Mouse (Mus musculus) myocyte (in vitro differentiated cells): ENCODE measurements around the gene Gsg1l. TPM values are rescaled to one million over a fixed set of nuclear protein-coding genes. Genes with fewer than 3 reads are reported as not detected.

Source experiments
- H3K27me3 ChIP-seq: one replicate; pipeline ENCODE4 v1.6.1; 2011; ENCODE audit not compliant: control insufficient read depth, insufficient read depth, insufficient read length
- H3K36me3 ChIP-seq: one replicate; pipeline ENCODE4 v1.6.1; 2011; ENCODE audit not compliant: control insufficient read depth, insufficient read depth
- H3K4me2 ChIP-seq: one replicate; pipeline ENCODE4 v1.6.1; 2011; ENCODE audit warnings: low read depth, control low read depth
- H3K4me3 ChIP-seq: one replicate; pipeline ENCODE4 v1.5.1; 2011; ENCODE audit warnings: mild to moderate bottlenecking, control low read depth, moderate library complexity
- H3K79me2 ChIP-seq: one replicate; pipeline ENCODE4 v1.6.1; 2011; ENCODE audit not compliant: control insufficient read depth, insufficient read depth
- H3ac ChIP-seq: one replicate; pipeline ENCODE4 v1.6.1; 2011; ENCODE audit not compliant: control insufficient read depth, insufficient read length
- CEBPB ChIP-seq: IDR thresholded peaks from 2 replicates; pipeline ENCODE4 v1.6.1; 2011; ENCODE audit warnings: mild to moderate bottlenecking, moderate library complexity; ENCODE audit not compliant: poor library complexity, insufficient read depth, severe bottlenecking
- E2F4 ChIP-seq: IDR thresholded peaks from one replicate; pipeline ENCODE4 v1.6.1; 2011; ENCODE audit warnings: mild to moderate bottlenecking, control low read depth, moderate library complexity; ENCODE audit not compliant: insufficient read depth
- MAX ChIP-seq: IDR thresholded peaks from one replicate; pipeline ENCODE4 v1.6.1; 2011; ENCODE audit warnings: low read depth, mild to moderate bottlenecking, control low read depth
- MYOD1 ChIP-seq, 3 experiments: IDR thresholded peaks; one replicate each; pipeline ENCODE4 v1.6.1; 2011; ENCODE audit warnings: control low read depth in 2 of 3, low read depth in 2 of 3, mild to moderate bottlenecking in 2 of 3, moderate library complexity in 1 of 3; ENCODE audit not compliant: insufficient read length in 2 of 3, control insufficient read depth in 1 of 3
- MYOG ChIP-seq, 3 experiments: IDR thresholded peaks; one replicate each; pipeline ENCODE4 v1.6.1; 2011; ENCODE audit warnings: control low read depth in 2 of 3, low read depth in 2 of 3, mild to moderate bottlenecking in 2 of 3; ENCODE audit not compliant: insufficient read length in 2 of 3, control insufficient read depth in 1 of 3, insufficient read depth in 1 of 3
- POLR2A ChIP-seq: IDR thresholded peaks from one replicate; pipeline ENCODE4 v1.6.1; 2011; ENCODE audit warnings: low read depth, mild to moderate bottlenecking, control low read depth, moderate library complexity; ENCODE audit not compliant: insufficient read length
- POLR2AphosphoS2 ChIP-seq: IDR thresholded peaks from one replicate; pipeline ENCODE4 v1.6.1; 2011; ENCODE audit warnings: low read depth, control low read depth; ENCODE audit not compliant: insufficient read length
- REST ChIP-seq: IDR thresholded peaks from one replicate; pipeline ENCODE4 v1.6.1; 2011; ENCODE audit warnings: mild to moderate bottlenecking, control low read depth, moderate library complexity; ENCODE audit not compliant: insufficient read depth, insufficient read length
- SRF ChIP-seq: IDR thresholded peaks from one replicate; pipeline ENCODE4 v1.6.1; 2011; ENCODE audit warnings: low read depth; ENCODE audit not compliant: control insufficient read depth, insufficient read length
- TCF12 ChIP-seq: IDR thresholded peaks from one replicate; pipeline ENCODE4 v1.6.1; 2011; ENCODE audit warnings: mild to moderate bottlenecking, control low read depth; ENCODE audit not compliant: poor library complexity, insufficient read depth, severe bottlenecking
- TCF3 ChIP-seq: IDR thresholded peaks from one replicate; pipeline ENCODE4 v1.6.1; 2011; ENCODE audit warnings: low read depth, control low read depth; ENCODE audit not compliant: insufficient read length
- USF1 ChIP-seq: IDR thresholded peaks from one replicate; pipeline ENCODE4 v1.6.1; 2011; ENCODE audit warnings: low read depth, mild to moderate bottlenecking, control low read depth, moderate library complexity
- polyA plus RNA-seq: library from polyadenylated mRNA; unstranded; fragments of >200 nt; fragmentation: generic; extraction: Trizol; gene quantifications from one replicate; pipeline ENCODE4 v1.2.1, GENCODE M21; 2012; ENCODE audit warnings: missing spikeins

Gsg1l gene
- polyA plus RNA-seq, 1 experiment = not detected

DNA sequence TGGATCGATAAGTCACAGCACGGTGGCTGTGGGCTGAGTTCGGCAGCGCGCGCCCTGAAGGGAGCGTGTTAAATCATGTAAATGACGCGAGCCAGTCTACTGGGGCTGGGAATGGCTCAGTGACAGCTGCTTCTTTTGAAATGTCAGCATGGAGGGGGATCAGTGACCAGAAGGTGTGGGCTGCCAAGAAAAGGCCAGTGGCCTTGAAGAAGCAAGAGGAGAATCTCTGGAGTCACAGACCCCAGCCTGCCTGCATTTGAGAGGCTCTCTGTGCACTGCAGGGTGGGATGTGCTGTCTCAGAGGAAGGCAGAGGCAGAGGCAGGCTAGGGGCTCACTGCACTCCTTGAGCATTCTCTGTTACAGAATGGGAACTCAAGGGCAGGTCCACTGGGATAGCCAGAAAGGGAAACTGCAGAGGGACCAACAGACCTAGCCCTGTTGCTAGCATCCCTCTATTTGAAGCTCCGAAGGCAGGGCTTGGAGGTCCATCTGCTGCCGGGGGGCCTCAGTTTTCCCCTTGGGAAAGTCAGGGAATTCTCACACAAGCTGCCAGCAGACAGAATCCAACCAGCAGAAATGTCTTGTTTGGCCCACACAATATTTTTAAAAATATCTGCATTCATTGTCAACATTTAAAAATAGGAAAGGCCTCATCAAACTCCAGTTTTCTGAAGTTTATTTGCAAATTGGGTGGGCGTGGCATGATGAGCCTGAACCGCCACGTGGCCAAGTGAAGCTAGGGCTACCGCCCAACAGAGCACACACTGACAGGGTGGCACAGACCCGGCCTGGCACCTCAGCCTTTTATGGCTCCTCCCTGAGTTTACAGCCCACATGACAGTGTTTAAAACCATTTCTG is 115.6 kb downstream of the Gsg1l start:
- H3K4me3 ChIP-seq = no peak overlapping the region
- H3K27me3 ChIP-seq = peaks cover 43% of the 10 kb centered on the region
- peak in 1 of 3 experiments; percentile 37 for TF ChIP-seq MYOD1 (IDR thresholded peaks at IDR 0.05; ENCODE audit: control insufficient read depth in 1 of 3, insufficient read length in 2 of 3, low read depth in 2 of 3)
- no peak for TF ChIP-seq MYOG (IDR thresholded peaks at IDR 0.05; ENCODE audit: control insufficient read depth in 1 of 3, insufficient read depth in 1 of 3, insufficient read length in 2 of 3, low read depth in 2 of 3)
- H3K36me3 ChIP-seq = no peaks in the 10 kb centered on the region
- no peak overlapping the region for H3K4me2 ChIP-seq
- no peaks in the 10 kb centered on the region for H3K79me2 ChIP-seq
- no peak overlapping the region for H3ac ChIP-seq

DNA sequence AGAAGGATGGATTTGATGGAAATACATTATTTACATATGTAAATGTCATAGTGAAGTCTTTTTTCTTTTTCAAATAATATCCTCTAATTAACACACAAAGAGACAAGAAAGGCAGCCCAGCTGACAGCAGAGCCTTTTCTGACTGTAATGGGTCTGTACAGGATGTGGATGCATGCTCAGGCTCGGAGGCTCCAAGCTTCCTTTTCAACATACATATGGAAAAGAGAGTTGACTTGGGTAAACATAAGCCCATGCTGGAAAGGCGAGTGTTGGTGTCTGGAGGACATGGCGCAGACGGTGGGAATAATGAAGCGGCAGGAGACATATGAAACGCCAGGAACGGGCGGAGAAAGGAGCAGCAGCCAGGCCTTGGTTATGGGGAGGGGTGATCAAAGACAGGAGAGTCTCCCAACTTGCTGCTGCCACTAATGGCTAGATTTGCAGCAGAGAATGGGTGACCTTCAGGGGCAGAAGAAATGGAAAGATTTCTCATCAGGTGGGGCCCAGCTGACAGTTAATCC is 118.1 kb downstream of the Gsg1l start:
- Histone ChIP-seq H3K4me2 (no peak overlapping the region), H3K27me3 (peaks cover 60% of the 10 kb centered on the region), H3ac (no peak overlapping the region), H3K79me2 (no peaks in the 10 kb centered on the region), H3K36me3 (no peaks in the 10 kb centered on the region), H3K4me3 (no peak overlapping the region)
- TF ChIP-seq TCF12 = no peak
- no peak for TF ChIP-seq MYOG (IDR thresholded peaks at IDR 0.05; ENCODE audit: control insufficient read depth in 1 of 3, insufficient read depth in 1 of 3, insufficient read length in 2 of 3, low read depth in 2 of 3)

- Histone ChIP-seq H3K36me3 (no peaks in the 10 kb centered on the region), H3K27me3 (peaks cover 41% of the 10 kb centered on the region)
- TF ChIP-seq TCF3 = no peak
- TF ChIP-seq REST = no peak
- TF ChIP-seq MYOD1 (IDR thresholded peaks at IDR 0.05; ENCODE audit: control insufficient read depth in 1 of 3, insufficient read length in 2 of 3, low read depth in 2 of 3) = no peak
- TF ChIP-seq POLR2AphosphoS2 = no peak
- TF ChIP-seq SRF = no peak
- TF ChIP-seq E2F4 = no peak
- no peak for TF ChIP-seq POLR2A
- no peak for TF ChIP-seq CEBPB
- no peak for TF ChIP-seq USF1
- no peak for TF ChIP-seq TCF12
- TF ChIP-seq MAX = no peak
- no peak for TF ChIP-seq MYOG (IDR thresholded peaks at IDR 0.05; ENCODE audit: control insufficient read depth in 1 of 3, insufficient read depth in 1 of 3, insufficient read length in 2 of 3, low read depth in 2 of 3)
Observed at GRCm38 (mm10) chr7:125959294-125960048, 122.7 kb downstream of the Gsg1l start.

GRCm38 (mm10) chr7:125958856-125959255 is 123.4 kb downstream of the Gsg1l start:
- no peak overlapping the region for H3ac ChIP-seq
- H3K79me2 ChIP-seq = no peaks in the 10 kb centered on the region
- H3K36me3 ChIP-seq = no peaks in the 10 kb centered on the region
- H3K4me2 ChIP-seq = no peak overlapping the region
- H3K27me3 ChIP-seq = peaks cover 36% of the 10 kb centered on the region
- TF ChIP-seq POLR2A (no peak), MYOD1 (IDR thresholded peaks at IDR 0.05; ENCODE audit: control insufficient read depth in 1 of 3, insufficient read length in 2 of 3, low read depth in 2 of 3) (no peak), TCF3 (no peak), E2F4 (no peak), SRF (no peak), REST (no peak), CEBPB (no peak), USF1 (no peak), TCF12 (no peak), POLR2AphosphoS2 (no peak)
- no peak overlapping the region for H3K4me3 ChIP-seq

More at GRCm38 (mm10) chr7:125959294-125960048, 122.7 kb downstream of the Gsg1l start:
- Histone ChIP-seq H3K4me3 (no peak overlapping the region), H3K4me2 (no peak overlapping the region), H3ac (no peak overlapping the region), H3K79me2 (no peaks in the 10 kb centered on the region)

DNA sequence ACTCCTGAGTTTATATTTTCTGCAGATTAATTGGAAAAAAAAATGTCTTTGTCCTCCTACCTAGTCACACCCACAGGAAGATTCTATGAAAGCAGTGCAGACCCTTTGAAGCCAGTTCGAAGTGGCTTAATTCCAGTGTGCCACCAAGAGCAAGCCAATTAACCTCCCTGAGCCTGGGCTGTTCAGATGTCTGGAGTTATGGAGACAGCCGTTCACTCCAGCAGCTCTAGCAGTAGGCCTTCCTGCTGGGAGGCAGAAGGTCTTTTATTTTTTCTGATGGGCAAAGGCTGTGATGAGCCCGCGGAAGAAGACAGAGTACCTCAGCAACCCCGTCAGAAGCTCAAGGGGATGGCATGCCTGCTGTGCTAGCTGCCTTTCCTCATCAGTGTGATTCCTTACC is 127.2 kb downstream of the Gsg1l start:
- no peak for TF ChIP-seq MYOD1 (IDR thresholded peaks at IDR 0.05; ENCODE audit: control insufficient read depth in 1 of 3, insufficient read length in 2 of 3, low read depth in 2 of 3)
- TF ChIP-seq REST = no peak
- no peak for TF ChIP-seq POLR2AphosphoS2
- no peak for TF ChIP-seq POLR2A
- no peak overlapping the region for H3K4me3 ChIP-seq
- no peak overlapping the region for H3K4me2 ChIP-seq
- H3ac ChIP-seq = no peak overlapping the region
- H3K79me2 ChIP-seq = no peaks in the 10 kb centered on the region
- peaks cover 41% of the 10 kb centered on the region for H3K27me3 ChIP-seq
- H3K36me3 ChIP-seq = no peaks in the 10 kb centered on the region
